Mouse (Mus musculus) intestine, embryonic 16.5 days (tissue): ENCODE results near the gene Gcdh. TPM values are rescaled to one million over a fixed set of nuclear protein-coding genes. Genes with fewer than 3 reads are reported as not detected.

ENCODE experiments used
- ATAC-seq: fragments of 200-750 bp; cut with Nextera tagmentation; 2 replicates; pipeline ENCODE4 v1.8.0; 2017; ENCODE audit warnings: moderate TSS enrichment, moderate library complexity
- H3K27ac ChIP-seq: fragments of 300-500 bp; sonication (generic); 2 replicates; pipeline ENCODE4 v1.5.1; 2014; ENCODE audit warnings: mild to moderate bottlenecking, low read length
- H3K27me3 ChIP-seq: fragments of 300-500 bp; sonication (generic); replicated peaks from 2 replicates; pipeline ENCODE4 v1.6.1; 2014; ENCODE audit warnings: low read length, control low read depth, mixed read lengths; ENCODE audit not compliant: control insufficient read depth, insufficient read depth
- H3K36me3 ChIP-seq: fragments of 300-500 bp; sonication (generic); 2 replicates; pipeline ENCODE4 v1.6.1; 2014; ENCODE audit warnings: low read length, control low read depth; ENCODE audit not compliant: control insufficient read depth, insufficient read depth
- H3K4me1 ChIP-seq: fragments of 300-500 bp; sonication (generic); 2 replicates; pipeline ENCODE4 v1.6.1; 2014; ENCODE audit warnings: low read length, control low read depth, mixed read lengths; ENCODE audit not compliant: control insufficient read depth, insufficient read depth
- H3K4me2 ChIP-seq: fragments of 300-500 bp; sonication (generic); 2 replicates; pipeline ENCODE4 v1.6.1; 2014; ENCODE audit warnings: low read depth, low read length, control low read depth
- H3K4me3 ChIP-seq: fragments of 300-500 bp; sonication (generic); 2 replicates; pipeline ENCODE4 v1.5.1; 2014; ENCODE audit warnings: mild to moderate bottlenecking, low read length
- H3K9ac ChIP-seq: fragments of 300-500 bp; sonication (generic); 2 replicates; pipeline ENCODE4 v1.6.1; 2014; ENCODE audit warnings: low read depth, low read length
- H3K9me3 ChIP-seq: fragments of 300-500 bp; sonication (generic); 2 replicates; pipeline ENCODE4 v1.6.1; 2016; ENCODE audit warnings: low read length, control low read depth; ENCODE audit not compliant: control insufficient read depth
- WGBS: fragments of 180-500 bp; shearing (Covaris S2); extraction: QIAGEN DNeasy Blood & Tissue Kit; methylation state at CpG from one replicate; pipeline ENCODE4 v1.1.7; 2014; 5-methylcytosine and 5-hydroxymethylcytosine counted together
- polyA plus RNA-seq: library from polyadenylated mRNA; unstranded; fragments of >200 nt; fragmentation: Nextera tagmentation; extraction: Ambion mirVana; gene quantifications from 2 replicates; pipeline ENCODE4 v1.2.1, GENCODE M21; 2015

Gene Gcdh
- polyA plus RNA-seq, result 53.3 and 53.8 TPM in 2 replicates

DNA sequence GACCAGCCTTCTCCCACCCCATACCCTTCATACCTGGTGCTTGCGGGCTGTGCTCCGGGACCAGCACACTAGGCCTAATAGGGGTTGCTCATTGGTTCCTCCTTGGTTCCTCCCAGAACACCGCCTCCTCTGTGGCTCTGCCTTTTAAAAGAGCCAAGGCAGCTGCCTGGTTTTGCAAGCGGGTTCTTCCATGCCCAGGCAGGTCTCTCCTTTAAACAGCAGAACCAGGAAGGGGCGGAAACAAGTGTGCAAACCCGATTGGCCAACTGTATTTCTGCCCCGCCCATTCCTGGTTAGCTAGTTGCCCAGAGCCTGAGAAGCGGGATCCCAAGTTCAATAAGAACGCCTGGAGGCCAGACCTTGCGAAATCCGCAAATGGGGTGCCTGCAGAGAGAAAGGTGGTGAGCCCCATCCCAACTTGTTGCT lies at the start of gene Gcdh:
Gene Gcdh, minus strand, starts transcription at position 213 of the 426 bp plus-strand sequence.
- peak; percentile 100 for ATAC-seq
- H3K27me3 ChIP-seq, result no peaks in the 10 kb centered on the region
- peak within 1 kb of the TSS; percentile 83 for H3K4me3 ChIP-seq
- H3K9me3 ChIP-seq, result no peaks in the 10 kb centered on the region
- H3K4me2 ChIP-seq, result peak within 1 kb of the TSS; percentile 72
- no peak within 1 kb of the TSS; the same call in 1 of the 2 replicates for H3K27ac ChIP-seq
- H3K9ac ChIP-seq, result peak within 1 kb of the TSS; percentile 77
- WGBS, result 0% methylated on average over 11 of the region's 11 CpGs
- H3K4me1 ChIP-seq, result no peaks in the 10 kb centered on the region
- H3K36me3 ChIP-seq, result no peaks in the 10 kb centered on the region

DNA sequence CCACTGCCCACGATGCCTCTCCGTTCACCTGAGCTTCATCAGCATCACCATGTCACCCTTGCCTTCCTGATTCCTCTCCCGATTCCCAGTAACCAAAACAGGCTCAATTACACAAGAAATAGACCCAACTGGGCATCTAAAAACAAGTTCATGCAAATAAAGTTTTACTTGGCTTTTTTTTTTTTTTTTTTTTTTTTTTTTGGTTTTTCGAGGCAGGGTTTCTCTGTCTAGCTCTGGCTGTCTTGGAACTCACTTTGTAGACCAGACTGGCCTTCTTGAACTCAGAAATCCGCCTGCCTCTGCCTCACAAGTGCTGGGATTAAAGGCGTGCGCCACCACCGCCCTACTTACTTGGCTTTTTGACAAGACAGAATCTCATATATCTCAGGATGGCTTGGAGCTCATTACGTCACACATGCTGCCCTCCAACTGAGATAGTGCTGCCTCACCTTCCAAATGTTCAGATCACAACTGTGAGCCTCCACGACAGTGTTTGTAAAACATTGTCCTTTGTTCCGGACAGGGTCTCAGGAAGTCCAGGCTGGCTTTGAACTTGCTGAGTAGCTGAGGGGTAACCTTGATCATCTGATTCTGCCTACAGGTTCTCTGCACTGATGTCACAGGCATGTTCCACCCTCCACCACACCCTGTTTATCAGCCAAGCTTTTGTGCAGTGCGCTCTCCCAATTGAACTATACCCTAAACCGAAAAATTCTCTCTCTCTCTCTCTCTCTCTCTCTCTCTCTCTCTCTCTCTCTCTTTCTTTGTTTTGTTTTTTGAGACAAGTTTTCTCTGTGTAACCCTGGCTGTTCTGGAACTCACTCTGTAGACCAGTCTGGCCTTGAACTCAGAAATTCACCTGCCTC lies 44.1 kb upstream of the Gcdh start:
- Histone ChIP-seq H3K4me3 (peak overlapping the region; percentile 53; the same call in 1 of the 2 replicates), H3K36me3 (no peaks in the 10 kb centered on the region), H3K27ac (no peak overlapping the region), H3K9me3 (no peaks in the 10 kb centered on the region), H3K4me1 (peaks cover 9% of the 10 kb centered on the region; the same call in 1 of the 2 replicates), H3K4me2 (peak overlapping the region; percentile 86; the same call in 1 of the 2 replicates), H3K9ac (no peak overlapping the region), H3K27me3 (peaks cover 45% of the 10 kb centered on the region)
- WGBS, result 67% methylated on average over 13 of the region's 13 CpGs
- ATAC-seq, result no peak

DNA sequence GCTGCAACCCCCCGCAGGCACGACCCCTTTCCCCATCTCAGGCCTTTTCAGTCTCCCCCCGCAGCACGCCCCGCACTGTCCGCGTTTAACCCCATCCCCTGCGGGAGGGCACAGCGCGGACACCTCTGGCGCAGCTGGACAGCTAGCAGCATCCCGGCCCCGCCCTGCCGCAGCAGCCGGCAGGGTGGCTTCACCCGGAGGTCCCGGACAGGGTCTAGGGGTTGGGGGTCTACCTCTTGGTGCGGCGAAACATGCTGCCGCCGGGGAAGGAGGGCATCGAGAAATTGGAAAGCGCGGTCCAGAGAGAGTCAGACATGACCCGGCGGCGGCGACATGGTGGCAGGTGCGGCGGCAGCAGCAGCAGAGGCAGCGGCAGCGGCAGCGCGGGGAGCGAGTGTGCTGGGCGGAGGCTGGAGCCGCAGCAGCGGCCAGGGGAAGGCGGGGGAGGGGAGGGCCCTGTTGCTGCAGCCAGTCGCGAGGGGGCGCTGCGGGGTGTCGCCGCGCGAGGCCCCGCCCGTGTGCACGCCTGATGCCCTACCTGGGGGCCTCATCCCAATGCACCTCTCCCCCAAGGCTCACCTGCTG lies 43.3 kb upstream of the Gcdh start, which contains the start of gene Mast1:
Gene Mast1, minus strand, starts transcription at position 398 of the 585 bp plus-strand sequence.
- peak within 1 kb of the TSS; percentile 53 for H3K4me3 ChIP-seq
- H3K36me3 ChIP-seq, result no peaks in the 10 kb centered on the region
- H3K9ac ChIP-seq, result peak within 1 kb of the TSS; percentile 58
- H3K27me3 ChIP-seq, result peaks cover 47% of the 10 kb centered on the region
- H3K9me3 ChIP-seq, result no peaks in the 10 kb centered on the region
- peaks cover 9% of the 10 kb centered on the region; the same call in 1 of the 2 replicates for H3K4me1 ChIP-seq
- peak; percentile 65 for ATAC-seq
- WGBS, result under 1% methylated on average over 46 of the region's 50 CpGs
- peak within 1 kb of the TSS; percentile 86 for H3K4me2 ChIP-seq
- H3K27ac ChIP-seq, result no peak within 1 kb of the TSS

DNA sequence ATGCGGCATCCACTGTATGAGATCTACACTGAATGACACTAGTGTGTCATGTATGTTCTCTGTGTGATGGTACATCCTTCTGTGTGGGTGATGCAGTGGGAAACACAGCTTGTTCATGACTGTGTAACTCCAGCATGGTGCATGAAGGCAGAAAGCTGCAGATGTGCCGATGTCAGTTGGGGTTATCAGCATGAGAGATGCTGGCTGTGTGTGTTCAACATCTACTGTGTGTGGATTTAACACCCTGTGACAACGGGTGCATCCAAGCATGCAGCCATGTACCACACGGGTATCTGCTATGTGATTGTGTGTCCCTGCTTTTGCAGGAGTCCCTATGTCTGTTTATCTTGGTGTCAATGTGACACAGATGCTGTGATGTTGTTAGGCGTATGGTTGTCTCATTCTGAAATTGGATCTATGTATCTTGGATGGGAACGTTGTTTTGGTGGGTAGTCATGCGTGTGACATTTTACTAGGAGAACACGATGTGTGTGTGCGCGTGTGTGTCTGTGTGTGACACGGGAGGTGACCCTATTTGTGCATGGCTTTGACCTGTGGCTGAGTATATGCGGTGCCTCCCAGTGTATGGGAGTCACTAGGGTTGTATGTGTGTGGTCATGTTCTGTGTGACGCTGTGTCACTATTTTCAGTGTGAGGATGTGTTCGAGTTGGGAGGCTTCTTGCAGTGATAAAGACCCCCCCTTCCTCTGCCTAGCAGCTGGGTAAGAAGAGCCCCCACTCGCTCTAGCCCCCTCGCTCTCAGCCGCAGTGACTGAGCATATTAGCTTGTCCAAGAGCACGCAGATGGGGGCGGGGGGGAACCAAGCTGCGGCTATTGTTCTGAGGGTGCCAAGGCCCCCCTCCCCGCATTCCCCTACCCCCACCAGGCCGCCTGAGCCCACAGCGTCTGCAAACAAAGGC lies 42.6 kb upstream of the Gcdh start:
- no peaks in the 10 kb centered on the region for H3K9me3 ChIP-seq
- 24% methylated on average over 23 of the region's 23 CpGs for WGBS
- H3K4me1 ChIP-seq, result peaks cover 9% of the 10 kb centered on the region; the same call in 1 of the 2 replicates
- H3K27me3 ChIP-seq, result peaks cover 49% of the 10 kb centered on the region
- peak overlapping the region; percentile 58; the same call in 1 of the 2 replicates for H3K9ac ChIP-seq
- peak; percentile 21 for ATAC-seq
- peak overlapping the region; percentile 53 for H3K4me3 ChIP-seq
- H3K27ac ChIP-seq, result no peak overlapping the region
- peak overlapping the region; percentile 86 for H3K4me2 ChIP-seq
- no peaks in the 10 kb centered on the region for H3K36me3 ChIP-seq

DNA sequence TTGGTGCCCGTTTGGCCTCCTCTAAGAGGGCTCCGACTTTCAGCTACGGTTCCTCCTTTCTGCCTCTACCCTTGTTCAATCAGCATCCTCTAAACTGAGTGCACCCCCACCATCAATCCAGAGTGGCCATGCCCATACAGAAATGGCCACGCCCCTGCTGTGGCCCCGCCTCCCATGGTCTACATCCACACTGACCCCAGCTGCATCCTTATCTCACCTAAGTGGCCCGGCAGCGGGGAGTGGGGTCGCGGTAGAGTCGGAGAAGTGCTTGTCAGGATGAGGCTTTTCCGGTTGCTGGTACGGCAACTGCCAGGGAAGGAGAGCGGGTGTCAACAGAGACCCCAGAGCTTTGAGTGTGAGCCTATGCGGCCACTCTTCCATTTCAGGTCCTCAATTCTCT lies 41.8 kb upstream of the Gcdh start:
- 0 out of 2 replicates have a peak, but pooled peaks have one; percentile 24 for ATAC-seq
- Histone ChIP-seq H3K27ac (no peak overlapping the region), H3K4me2 (no peak overlapping the region), H3K36me3 (no peaks in the 10 kb centered on the region), H3K4me3 (no peak overlapping the region), H3K27me3 (peaks cover 54% of the 10 kb centered on the region), H3K9ac (no peak overlapping the region), H3K4me1 (peaks cover 9% of the 10 kb centered on the region; the same call in 1 of the 2 replicates), H3K9me3 (no peaks in the 10 kb centered on the region)
- 8% methylated on average over 14 of the region's 14 CpGs for WGBS

DNA sequence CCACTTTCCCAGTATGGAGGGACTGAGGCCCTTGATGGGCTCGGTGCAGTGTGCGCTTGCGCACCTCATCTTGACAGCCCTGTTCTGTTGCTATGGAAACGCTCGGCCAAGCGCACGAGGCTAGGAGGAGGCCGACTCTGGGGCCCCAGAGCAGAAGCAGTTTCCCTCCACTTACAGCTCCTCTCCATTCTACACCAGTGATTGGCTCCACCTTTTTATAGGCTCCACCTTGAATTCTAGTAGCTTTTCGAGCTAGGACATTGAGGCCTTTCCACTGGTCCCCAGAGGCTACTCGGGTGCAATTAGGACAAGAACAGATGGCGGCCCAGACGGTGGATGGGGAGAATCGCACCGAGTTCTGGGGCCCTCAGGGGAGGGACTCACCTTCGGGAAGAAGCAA lies 41.1 kb upstream of the Gcdh start:
- Histone ChIP-seq H3K9ac (no peak overlapping the region), H3K27ac (no peak overlapping the region), H3K27me3 (peaks cover 61% of the 10 kb centered on the region), H3K9me3 (no peaks in the 10 kb centered on the region), H3K4me1 (peaks cover 9% of the 10 kb centered on the region; the same call in 1 of the 2 replicates), H3K4me3 (no peak overlapping the region; the same call in 1 of the 2 replicates), H3K4me2 (no peak overlapping the region), H3K36me3 (no peaks in the 10 kb centered on the region)
- 1% methylated on average over 15 of the region's 15 CpGs for WGBS
- peak; percentile 31; the same call in 1 of the 2 replicates for ATAC-seq

DNA sequence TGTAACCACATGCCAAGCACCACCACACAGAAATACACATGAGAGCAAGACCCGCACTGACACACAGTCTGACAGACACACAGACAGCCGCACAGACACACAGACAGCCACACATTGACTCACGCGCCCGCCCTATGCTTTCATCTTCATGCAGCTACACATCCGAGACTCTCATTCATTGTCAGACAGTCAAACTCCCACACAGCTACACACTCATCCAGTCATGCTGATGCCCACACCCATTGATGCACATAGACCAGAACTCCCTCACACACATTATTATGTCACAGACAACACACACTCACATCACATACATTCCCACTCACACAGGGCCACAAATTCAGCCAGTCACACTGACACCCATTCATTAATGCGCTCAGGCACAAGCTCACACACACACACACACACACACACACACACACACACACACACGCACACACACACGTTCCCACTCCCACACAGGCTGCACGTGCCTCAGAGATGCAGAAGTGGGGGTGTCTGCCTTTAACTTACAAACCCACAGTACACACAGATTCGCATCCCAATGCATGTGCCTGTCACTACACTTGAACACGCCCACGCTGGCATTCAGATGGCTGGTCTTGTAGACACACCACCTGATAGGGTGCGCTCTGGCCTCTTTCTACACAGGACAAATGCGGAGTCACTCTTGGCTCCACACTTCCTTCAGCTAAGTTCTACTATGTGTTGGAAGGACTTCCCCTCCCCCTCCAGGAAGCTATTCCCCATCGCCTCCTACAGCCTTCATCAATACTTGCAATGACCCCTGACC lies 40.2 kb upstream of the Gcdh start:
- no peak for ATAC-seq
- peaks cover 12% of the 10 kb centered on the region for H3K4me1 ChIP-seq
- no peak overlapping the region for H3K27ac ChIP-seq
- H3K27me3 ChIP-seq, result peaks cover 68% of the 10 kb centered on the region
- H3K9ac ChIP-seq, result no peak overlapping the region
- 81% methylated on average over 16 of the region's 16 CpGs for WGBS
- no peak overlapping the region for H3K4me3 ChIP-seq
- no peaks in the 10 kb centered on the region for H3K9me3 ChIP-seq
- H3K4me2 ChIP-seq, result no peak overlapping the region
- H3K36me3 ChIP-seq, result no peaks in the 10 kb centered on the region

DNA sequence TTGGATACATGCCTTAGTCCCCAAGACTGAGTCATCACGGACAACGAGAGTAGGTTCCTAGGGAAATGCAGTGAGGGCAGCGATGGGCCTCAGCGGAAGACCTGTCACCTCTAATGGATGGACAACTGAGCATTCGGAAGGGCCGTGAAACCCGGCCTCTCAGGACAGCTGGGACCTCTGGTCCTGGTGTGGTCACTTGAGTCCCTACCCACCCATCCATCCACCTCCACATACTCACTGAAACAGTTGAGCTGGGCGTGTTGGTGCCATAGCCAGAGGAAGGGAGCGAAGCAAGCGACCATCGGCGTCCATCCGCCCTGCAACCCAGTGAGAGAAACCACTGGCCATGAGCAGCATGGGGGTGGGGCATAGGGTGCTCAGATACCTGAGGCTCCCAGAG lies 36.9 kb upstream of the Gcdh start:
- ATAC-seq, result no peak

More for the DNA sequence above, 36.9 kb upstream of the Gcdh start:
- H3K9ac ChIP-seq, result no peak overlapping the region
- H3K27me3 ChIP-seq, result peaks cover 44% of the 10 kb centered on the region
- no peaks in the 10 kb centered on the region for H3K9me3 ChIP-seq
- 85% methylated on average over 13 of the region's 13 CpGs for WGBS
- H3K27ac ChIP-seq, result no peak overlapping the region
- H3K4me3 ChIP-seq, result no peak overlapping the region
- H3K4me2 ChIP-seq, result no peak overlapping the region
- H3K36me3 ChIP-seq, result no peaks in the 10 kb centered on the region
- peaks cover 6% of the 10 kb centered on the region for H3K4me1 ChIP-seq
